Mouse (Mus musculus) hindbrain, embryonic 10.5 days (tissue): ENCODE measurements around the gene Atf3. TPM values are rescaled to one million over a fixed set of nuclear protein-coding genes. Genes with fewer than 3 reads are reported as not detected.

ENCODE experiments used
- DNase-seq: peaks from one replicate; pipeline ENCODE4 v3.0.0-alpha.2; 2017; ENCODE audit warnings: low spot score
- H3K27ac ChIP-seq: fragments of 300-500 bp; sonication (generic); 2 replicates; pipeline ENCODE4 v1.5.1; 2016; ENCODE audit warnings: mild to moderate bottlenecking, moderate library complexity
- H3K27me3 ChIP-seq: fragments of 300-500 bp; sonication (generic); 2 replicates; pipeline ENCODE4 v1.6.1; 2016; ENCODE audit warnings: mild to moderate bottlenecking; ENCODE audit not compliant: poor library complexity, insufficient read depth, severe bottlenecking
- H3K36me3 ChIP-seq: fragments of 300-500 bp; sonication (generic); 2 replicates; pipeline ENCODE4 v1.6.1; 2016; ENCODE audit warnings: mild to moderate bottlenecking, moderate library complexity
- H3K4me1 ChIP-seq: fragments of 300-500 bp; sonication (generic); replicated peaks from 2 replicates; pipeline ENCODE4 v1.6.1; 2016; ENCODE audit warnings: mild to moderate bottlenecking
- H3K4me3 ChIP-seq: fragments of 300-500 bp; sonication (generic); 2 replicates; pipeline ENCODE4 v1.5.1; 2016; ENCODE audit warnings: mild to moderate bottlenecking, moderate library complexity
- H3K9me3 ChIP-seq: fragments of 300-500 bp; sonication (generic); 2 replicates; pipeline ENCODE4 v1.6.1; 2016; ENCODE audit warnings: mild to moderate bottlenecking, moderate library complexity
- WGBS: fragments of 180-500 bp; shearing (Covaris S2); methylation state at CpG from one replicate; pipeline ENCODE4 v1.1.7; 2016; 5-methylcytosine and 5-hydroxymethylcytosine counted together
- polyA plus RNA-seq: library from polyadenylated mRNA; unstranded; fragments of >200 nt; fragmentation: Nextera tagmentation; extraction: Ambion mirVana; gene quantifications from 2 replicates; pipeline ENCODE4 v1.2.1, GENCODE M21; 2016

The Atf3 gene
- polyA plus RNA-seq: 2.4 and 2.9 TPM in 2 replicates

DNA sequence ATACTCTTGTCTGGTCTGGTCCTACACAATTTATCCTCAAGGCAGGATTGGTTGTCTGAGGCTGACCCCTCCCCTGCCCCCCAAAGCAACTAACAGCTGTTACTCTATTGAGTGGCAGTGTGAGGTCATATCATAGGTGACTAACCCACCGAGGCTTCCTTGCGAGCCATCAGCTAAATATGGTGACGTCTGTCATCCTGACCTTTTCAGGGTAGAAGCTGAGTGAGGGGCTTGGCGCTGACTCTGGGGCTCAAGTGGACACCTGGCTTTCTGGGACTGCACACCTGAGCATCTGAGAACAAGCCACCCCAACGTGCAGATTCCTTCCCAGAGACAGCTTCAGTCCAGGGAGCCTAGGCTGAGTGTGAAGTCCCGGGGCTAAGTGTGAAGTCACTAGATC lies at the start of gene Atf3:
Gene Atf3, minus strand, starts transcription at position 101 of the 400 bp plus-strand sequence.
- H3K9me3 ChIP-seq: no peaks in the 10 kb centered on the region
- H3K4me3 ChIP-seq: no peak within 1 kb of the TSS
- no peak for DNase-seq
- H3K27ac ChIP-seq: no peak within 1 kb of the TSS
- no peaks in the 10 kb centered on the region for H3K36me3 ChIP-seq
- H3K27me3 ChIP-seq: peaks cover 11% of the 10 kb centered on the region
- H3K4me1 ChIP-seq: peaks cover 10% of the 10 kb centered on the region
- WGBS: 66% methylated on average over 6 of the region's 6 CpGs

DNA sequence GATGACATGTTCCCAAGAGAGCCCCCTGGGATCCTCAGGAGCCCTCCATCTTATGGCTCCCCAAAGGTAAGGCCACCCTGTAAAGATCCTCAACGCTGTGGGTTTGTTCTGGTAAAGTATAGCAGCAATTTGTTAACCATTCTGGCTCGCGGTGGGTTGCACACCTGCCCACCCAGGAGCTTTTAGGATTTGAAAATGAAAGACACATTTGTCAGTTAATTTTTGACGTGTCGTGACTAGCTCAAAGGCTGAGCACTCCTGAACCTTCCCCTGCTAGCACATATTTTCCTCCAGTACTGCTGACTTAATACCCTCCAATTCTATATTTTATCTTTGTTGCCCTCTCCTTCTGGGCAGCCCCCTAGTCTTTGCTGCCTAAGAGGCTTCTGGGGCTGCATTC lies 49.3 kb upstream of the Atf3 start:
- Histone ChIP-seq H3K9me3 (no peaks in the 10 kb centered on the region), H3K27me3 (no peaks in the 10 kb centered on the region; the same call in 1 of the 2 replicates), H3K4me1 (peaks cover 30% of the 10 kb centered on the region), H3K36me3 (no peaks in the 10 kb centered on the region), H3K27ac (no peak overlapping the region), H3K4me3 (no peak overlapping the region)
- no peak for DNase-seq
- 88% methylated on average over 5 of the region's 5 CpGs for WGBS

GRCm38 (mm10) chr1:191263471-191263870 lies 45.6 kb upstream of the Atf3 start:
- Histone ChIP-seq H3K4me3 (no peak overlapping the region), H3K27me3 (no peaks in the 10 kb centered on the region; the same call in 1 of the 2 replicates), H3K36me3 (no peaks in the 10 kb centered on the region), H3K4me1 (peaks cover 44% of the 10 kb centered on the region), H3K27ac (no peak overlapping the region), H3K9me3 (no peaks in the 10 kb centered on the region)
- WGBS: 89% methylated on average over 5 of the region's 5 CpGs
- DNase-seq: no peak

GRCm38 (mm10) chr1:191261861-191262260 lies 44.0 kb upstream of the Atf3 start:
- H3K36me3 ChIP-seq: no peaks in the 10 kb centered on the region
- no peaks in the 10 kb centered on the region; the same call in 1 of the 2 replicates for H3K27me3 ChIP-seq
- no peak overlapping the region for H3K4me3 ChIP-seq
- H3K4me1 ChIP-seq: peaks cover 41% of the 10 kb centered on the region
- no peaks in the 10 kb centered on the region for H3K9me3 ChIP-seq
- WGBS: 17% methylated on average over 6 of the region's 6 CpGs
- DNase-seq: peak; percentile 30
- H3K27ac ChIP-seq: peak overlapping the region; percentile 77

DNA sequence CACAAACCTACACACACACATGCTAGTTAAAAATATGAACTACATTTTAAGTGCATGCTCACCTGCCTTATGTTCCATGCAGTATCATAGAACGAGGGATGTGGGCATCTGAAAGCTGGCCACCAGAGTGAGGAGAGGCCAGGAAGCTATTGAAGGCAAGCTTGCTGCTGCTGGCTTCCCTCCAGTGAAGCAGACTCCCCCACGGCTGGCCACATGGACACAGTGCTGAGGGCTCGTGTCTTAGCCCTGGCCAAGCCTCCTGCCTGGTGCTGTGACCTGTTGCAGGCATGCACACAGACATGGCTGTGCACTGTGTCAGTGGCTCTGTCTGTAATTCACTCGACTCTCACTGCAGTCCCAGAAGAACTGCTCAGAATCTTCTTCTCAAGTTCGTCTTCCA lies 41.8 kb upstream of the Atf3 start:
- Histone ChIP-seq H3K4me3 (no peak overlapping the region), H3K27ac (0 out of 2 replicates have a peak overlapping the region, but pooled peaks have one; percentile 50), H3K9me3 (no peaks in the 10 kb centered on the region), H3K4me1 (peaks cover 41% of the 10 kb centered on the region), H3K27me3 (no peaks in the 10 kb centered on the region; the same call in 1 of the 2 replicates), H3K36me3 (no peaks in the 10 kb centered on the region)
- no peak for DNase-seq
- WGBS: 78% methylated on average over 5 of the region's 5 CpGs

- no peak for DNase-seq
- 34% methylated on average over 7 of the region's 7 CpGs for WGBS
- Histone ChIP-seq H3K4me1 (peaks cover 46% of the 10 kb centered on the region), H3K9me3 (no peaks in the 10 kb centered on the region), H3K27ac (no peak overlapping the region), H3K27me3 (no peaks in the 10 kb centered on the region; the same call in 1 of the 2 replicates), H3K36me3 (no peaks in the 10 kb centered on the region), H3K4me3 (no peak overlapping the region)
Observed at GRCm38 (mm10) chr1:191259121-191259520, 41.3 kb upstream of the Atf3 start.

- Histone ChIP-seq H3K27me3 (no peaks in the 10 kb centered on the region), H3K9me3 (no peaks in the 10 kb centered on the region), H3K4me1 (peaks cover 46% of the 10 kb centered on the region), H3K27ac (no peak overlapping the region), H3K36me3 (no peaks in the 10 kb centered on the region), H3K4me3 (no peak overlapping the region)
- no peak for DNase-seq
- 61% methylated on average over 3 of the region's 3 CpGs for whole genome bisulfite sequencing
Observed at GRCm38 (mm10) chr1:191258521-191258920, 40.7 kb upstream of the Atf3 start.

DNA sequence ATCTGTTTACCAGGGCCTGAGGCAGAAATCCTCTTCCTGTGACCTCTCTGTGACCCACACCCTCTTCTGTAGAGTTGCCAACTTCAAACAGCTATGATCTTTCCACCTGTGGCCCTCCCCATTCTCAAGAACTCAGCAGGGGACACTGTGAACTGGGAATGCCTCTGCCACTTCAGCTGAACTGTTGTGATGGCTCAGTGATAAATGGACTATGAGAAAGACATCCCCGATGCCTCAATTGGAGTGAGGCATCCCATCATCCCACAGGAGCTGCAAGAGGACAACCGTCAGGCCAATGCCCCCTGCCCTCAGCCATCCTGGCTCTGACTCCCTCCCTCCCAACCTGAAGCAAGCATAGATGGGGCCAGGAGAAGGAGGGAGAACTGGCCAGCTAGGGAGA lies 40.1 kb upstream of the Atf3 start:
- H3K4me1 ChIP-seq: peaks cover 46% of the 10 kb centered on the region
- no peaks in the 10 kb centered on the region for H3K36me3 ChIP-seq
- no peaks in the 10 kb centered on the region for H3K27me3 ChIP-seq
- H3K4me3 ChIP-seq: no peak overlapping the region
- DNase-seq: no peak
- no peaks in the 10 kb centered on the region for H3K9me3 ChIP-seq
- no peak overlapping the region for H3K27ac ChIP-seq
- 54% methylated on average over 2 of the region's 2 CpGs for WGBS

GRCm38 (mm10) chr1:191257351-191257771 lies 39.5 kb upstream of the Atf3 start:
- Histone ChIP-seq H3K9me3 (no peaks in the 10 kb centered on the region), H3K27me3 (no peaks in the 10 kb centered on the region), H3K4me3 (no peak overlapping the region), H3K27ac (no peak overlapping the region), H3K4me1 (peaks cover 46% of the 10 kb centered on the region), H3K36me3 (no peaks in the 10 kb centered on the region)
- DNase-seq: no peak
- WGBS: 82% methylated on average over 3 of the region's 3 CpGs

DNA sequence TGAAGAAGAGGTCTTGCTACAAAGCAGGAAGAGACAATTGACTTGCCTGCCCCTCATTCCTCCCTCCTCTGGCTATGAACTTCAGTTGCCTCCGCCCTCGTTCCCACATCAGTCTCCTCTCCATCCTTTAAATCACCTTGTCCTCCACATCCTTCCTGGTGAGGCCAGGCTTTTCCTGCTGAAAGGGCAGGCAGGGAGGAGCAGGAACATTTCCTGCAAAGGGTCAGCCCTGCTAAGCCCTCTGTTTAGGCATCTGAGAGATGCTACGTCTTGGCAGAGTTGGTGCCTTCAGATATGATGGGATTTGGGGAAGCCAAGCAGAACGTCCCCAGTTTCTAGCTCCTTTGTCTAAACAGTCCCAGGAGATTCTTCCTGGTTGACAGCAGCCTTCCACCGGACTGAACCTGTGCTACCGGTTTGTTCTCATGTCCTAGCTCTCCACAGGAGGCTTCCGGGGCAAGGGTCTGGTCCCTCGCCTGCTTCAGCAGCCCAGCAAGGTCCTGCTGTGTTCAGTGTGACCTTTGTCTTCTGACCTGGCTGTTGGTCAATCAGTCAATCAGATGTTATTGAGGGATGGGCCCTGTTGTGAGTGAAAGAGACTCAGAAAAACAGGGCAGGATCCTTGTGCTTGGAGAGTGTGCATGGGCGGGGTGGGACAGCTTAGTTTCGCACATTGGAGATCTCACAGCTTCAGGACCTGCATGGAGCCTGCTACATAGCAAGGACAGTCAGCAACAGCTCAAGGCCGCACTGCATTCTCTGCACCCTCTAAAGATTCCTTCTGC lies 38.9 kb upstream of the Atf3 start:
- peaks cover 40% of the 10 kb centered on the region for H3K4me1 ChIP-seq
- WGBS: 51% methylated on average over 11 of the region's 11 CpGs
- DNase-seq: no peak

GRCm38 (mm10) chr1:191256134-191256533 lies 38.3 kb upstream of the Atf3 start:
- DNase-seq: no peak
- Histone ChIP-seq H3K4me3 (no peak overlapping the region), H3K4me1 (peaks cover 33% of the 10 kb centered on the region), H3K36me3 (no peaks in the 10 kb centered on the region), H3K9me3 (no peaks in the 10 kb centered on the region), H3K27me3 (no peaks in the 10 kb centered on the region), H3K27ac (no peak overlapping the region)
- 89% methylated on average over 5 of the region's 5 CpGs for WGBS

More for the DNA sequence above, 38.9 kb upstream of the Atf3 start:
- H3K27ac ChIP-seq: peak overlapping the region; percentile 45; the same call in 1 of the 2 replicates
- no peaks in the 10 kb centered on the region for H3K27me3 ChIP-seq
- H3K36me3 ChIP-seq: no peaks in the 10 kb centered on the region
- H3K4me3 ChIP-seq: no peak overlapping the region
- H3K9me3 ChIP-seq: no peaks in the 10 kb centered on the region

- Histone ChIP-seq H3K9me3 (no peaks in the 10 kb centered on the region), H3K27ac (no peak overlapping the region), H3K36me3 (no peaks in the 10 kb centered on the region), H3K4me3 (no peak overlapping the region), H3K27me3 (no peaks in the 10 kb centered on the region), H3K4me1 (peaks cover 23% of the 10 kb centered on the region)
- WGBS: 68% methylated on average over 5 of the region's 5 CpGs
- DNase-seq: no peak
Observed at GRCm38 (mm10) chr1:191254448-191254847, 36.6 kb upstream of the Atf3 start.

- H3K4me1 ChIP-seq: peaks cover 23% of the 10 kb centered on the region
- H3K27ac ChIP-seq: no peak overlapping the region
- WGBS: 81% methylated on average over 1 of the region's 1 CpGs
- no peaks in the 10 kb centered on the region for H3K36me3 ChIP-seq
- H3K4me3 ChIP-seq: no peak overlapping the region
- no peak for DNase-seq
- no peaks in the 10 kb centered on the region for H3K27me3 ChIP-seq
- H3K9me3 ChIP-seq: no peaks in the 10 kb centered on the region
Observed at GRCm38 (mm10) chr1:191253636-191254035, 35.8 kb upstream of the Atf3 start.
